Mouse (Mus musculus): Measurements from ENCODE around the gene Olfr1425. TPM values are rescaled to one million over a fixed set of nuclear protein-coding genes. Genes with fewer than 3 reads are reported as not detected.

Gene Olfr1425
- polyA plus RNA-seq, 1 experiment from 2014 or later, result not detected

DNA sequence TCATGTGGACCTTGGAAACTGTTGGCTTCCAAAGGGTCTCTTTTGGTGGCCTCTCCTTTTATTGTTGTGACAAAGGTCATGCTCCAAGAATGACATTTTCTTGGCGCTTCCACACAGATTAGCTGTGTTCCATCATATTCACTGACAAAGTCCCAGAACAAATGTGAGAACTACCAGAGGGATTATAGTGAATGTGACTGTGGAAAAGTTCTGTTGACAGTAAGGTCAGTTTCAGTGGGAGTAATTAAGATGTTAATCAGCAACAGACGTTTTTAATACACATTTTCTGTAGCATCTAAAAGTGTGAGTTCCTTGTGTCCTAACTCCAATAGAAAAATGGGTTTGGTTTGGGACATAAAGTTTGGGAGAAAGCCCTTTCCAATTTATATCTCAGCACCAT lies 36.3 kb downstream of the Olfr1425 start, which contains the start of gene Olfr1423:
TSS of gene Olfr1423 (minus strand) at position 101 of the 400 bp plus-strand sequence.
- in situ Hi-C loops (cut with MboI; ENCODE audit: low pct_unique_long_range_greater_than_20kb), result no loop called here
- DNase-seq (ENCODE audit: low read depth, low spot score) (no peak), ATAC-seq (no peak)
- ChIA-PET CTCF (no interaction called here), POLR2A (no interaction called here)
- no peak for TF ChIP-seq CTCF (IDR thresholded peaks at IDR 0.05)
- H3K27me3 ChIP-seq, result no peaks in the 10 kb centered on the region

DNA sequence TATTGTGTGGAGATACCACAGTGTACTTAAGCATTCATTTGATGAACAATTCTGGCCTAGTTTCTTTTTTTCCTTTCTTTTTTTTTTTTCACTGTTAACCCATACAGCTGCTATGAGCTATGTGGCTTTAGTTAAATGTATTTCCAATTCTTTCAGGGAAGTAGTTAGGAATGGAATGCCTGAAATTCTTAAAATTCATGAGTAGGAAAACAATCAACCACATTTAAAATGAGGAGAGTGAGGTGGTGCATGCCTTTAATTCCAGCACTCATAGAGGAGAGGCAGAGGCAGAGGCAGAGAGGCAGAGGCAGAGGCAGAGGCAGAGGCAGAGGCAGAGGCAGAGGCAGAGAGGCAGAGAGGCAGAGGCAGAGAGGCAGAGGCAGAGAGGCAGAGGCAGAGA lies 39.8 kb downstream of the Olfr1425 start:
- DNase-seq (ENCODE audit: low read depth, low spot score), result no peak
- TF ChIP-seq CTCF (IDR thresholded peaks at IDR 0.05), result no peak
- in situ Hi-C loops (cut with MboI; ENCODE audit: low pct_unique_long_range_greater_than_20kb), result no loop called here
- ChIA-PET CTCF (interaction anchor here (0.9 kb wide), 1 partner anchor 10 kb away, joined by 3 read pairs; no protein-coding TSS in a partner anchor), POLR2A (no interaction called here)
- no peaks in the 10 kb centered on the region for H3K27me3 ChIP-seq
- peak; percentile 92 for ATAC-seq

DNA sequence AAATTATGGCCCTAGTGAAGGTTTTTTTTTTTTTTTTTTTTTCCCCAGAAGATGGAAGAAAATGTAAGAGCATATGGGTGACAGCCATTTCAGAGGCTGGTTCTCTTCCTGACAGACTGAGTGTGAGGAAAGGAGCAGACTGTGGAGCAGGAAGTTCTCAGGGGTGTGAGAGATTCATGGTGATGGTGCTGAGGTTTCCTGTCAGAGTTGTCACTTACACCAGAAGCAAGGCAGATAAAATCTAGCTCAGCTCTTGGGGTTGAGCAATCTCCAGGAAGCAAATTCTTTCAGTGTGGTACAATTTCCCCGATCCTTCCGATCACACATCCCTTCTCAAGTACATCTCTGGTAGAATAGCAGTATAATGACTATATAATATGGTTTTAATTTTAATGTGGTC lies 50.9 kb downstream of the Olfr1425 start:
- no peaks in the 10 kb centered on the region for H3K27me3 ChIP-seq
- in situ Hi-C loops (cut with MboI; ENCODE audit: low pct_unique_long_range_greater_than_20kb), result no loop called here
- ChIA-PET POLR2A (interaction anchor here (0.7 kb wide), 2 partner anchors 28 to 1276 kb away, joined by 3 to 5 read pairs; no protein-coding TSS in a partner anchor), CTCF (no interaction called here)
- no peak for ATAC-seq
- no peak for DNase-seq (ENCODE audit: low read depth, low spot score)
- no peak for TF ChIP-seq CTCF (IDR thresholded peaks at IDR 0.05)

DNA sequence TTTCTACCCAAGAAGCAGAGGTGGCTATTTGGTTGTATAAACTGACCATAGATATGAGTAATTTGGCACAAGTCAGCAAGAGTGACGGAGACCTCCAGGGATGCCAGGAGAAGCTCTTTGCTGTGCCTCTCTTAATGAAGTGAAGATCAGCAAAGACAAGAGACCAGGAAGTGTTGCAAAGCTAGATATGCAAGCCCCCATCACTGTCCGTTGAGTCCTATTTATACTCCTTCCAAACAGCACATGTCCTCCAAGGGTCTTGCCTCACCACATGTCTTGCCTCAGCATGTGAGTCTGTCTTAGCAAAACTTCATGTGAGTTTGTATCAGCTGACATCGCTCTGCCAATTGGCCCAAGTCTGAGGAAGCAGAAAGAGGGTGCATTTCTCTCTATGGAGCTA lies 52.2 kb downstream of the Olfr1425 start:
- H3K27me3 ChIP-seq, result no peaks in the 10 kb centered on the region

DNA sequence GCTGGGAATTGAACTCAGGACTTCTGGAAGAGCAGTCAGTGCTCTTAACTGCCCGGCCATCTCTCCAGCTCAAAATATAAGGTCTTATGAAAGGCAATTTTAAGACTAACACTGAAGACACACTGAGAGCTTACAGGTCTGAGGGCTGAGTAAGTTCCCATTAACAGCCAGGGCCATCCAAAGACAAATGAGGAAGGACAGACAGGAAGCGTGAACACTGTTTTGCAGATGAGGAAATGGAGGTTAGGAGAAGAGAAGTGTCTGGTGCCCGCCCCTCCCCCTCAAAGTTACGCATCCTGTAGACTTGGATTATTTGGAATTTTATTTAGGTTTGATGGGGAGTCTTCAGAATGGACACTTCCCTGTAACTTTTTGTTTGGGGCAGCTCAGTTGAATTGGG lies 53.4 kb downstream of the Olfr1425 start:
- DNase-seq (ENCODE audit: low read depth, low spot score) (no peak), ATAC-seq (no peak)
- POLR2A ChIA-PET, result no interaction called here
- H3K27me3 ChIP-seq, result no peaks in the 10 kb centered on the region
- in situ Hi-C loops (cut with MboI; ENCODE audit: low pct_unique_long_range_greater_than_20kb), result no loop called here
- CTCF ChIA-PET, result interaction anchor here (1.3 kb wide), 1 partner anchor 17 kb away, joined by 3 read pairs; no protein-coding TSS in a partner anchor
- no peak for TF ChIP-seq CTCF (IDR thresholded peaks at IDR 0.05)

More for the DNA sequence above, 52.2 kb downstream of the Olfr1425 start:
- no peak for DNase-seq (ENCODE audit: low read depth, low spot score)
- ChIA-PET CTCF (no interaction called here), POLR2A (no interaction called here)
- in situ Hi-C loops (cut with MboI; ENCODE audit: low pct_unique_long_range_greater_than_20kb), result no loop called here
- ATAC-seq, result no peak
- TF ChIP-seq CTCF (IDR thresholded peaks at IDR 0.05), result no peak

Other genes starting within 250 kb of the Olfr1425 start
- gene Olfr1417, start 238.5 kb downstream of the Olfr1425 start, polyA plus RNA-seq (2021), result 1.1 TPM
- 0.33 TPM for gene Olfr1418, start 216.7 kb downstream of the Olfr1425 start, polyA plus RNA-seq (2021)
- not detected for gene Olfr1419, start 202.6 kb downstream of the Olfr1425 start, polyA plus RNA-seq (2021)
- gene Olfr1420, start 191.2 kb downstream of the Olfr1425 start, polyA plus RNA-seq (2021), result 0.12 TPM
- 39.7 TPM for gene Patl1, start 165.3 kb downstream of the Olfr1425 start, polyA plus RNA-seq (2021)
- 104 TPM for gene Osbp, start 111.8 kb downstream of the Olfr1425 start, polyA plus RNA-seq (2021)
- not detected for gene Olfr1423, start 36.4 kb downstream of the Olfr1425 start, polyA plus RNA-seq (2021)
- not detected for gene Olfr1424, start 15.0 kb downstream of the Olfr1425 start, polyA plus RNA-seq (2021)
- gene Olfr1426, start 14.3 kb upstream of the Olfr1425 start, polyA plus RNA-seq (2021), result not detected
- not detected for gene Olfr1427, start 25.6 kb upstream of the Olfr1425 start, polyA plus RNA-seq (2021)
- gene Olfr1428, start 38.2 kb upstream of the Olfr1425 start, polyA plus RNA-seq (2021), result not detected
- gene Olfr76, start 45.5 kb upstream of the Olfr1425 start, polyA plus RNA-seq (2021), result not detected
- gene Olfr1555-ps1, start 92.4 kb upstream of the Olfr1425 start, polyA plus RNA-seq (2021), result not detected
- not detected for gene Olfr1431, start 122.9 kb upstream of the Olfr1425 start, polyA plus RNA-seq (2021)
- gene Olfr1432, start 154.9 kb upstream of the Olfr1425 start, polyA plus RNA-seq (2021), result not detected
- gene Olfr262, start 163.9 kb upstream of the Olfr1425 start, polyA plus RNA-seq (2021), result not detected
- gene Olfr235, start 183.3 kb upstream of the Olfr1425 start, polyA plus RNA-seq (2021), result not detected
- gene Olfr1434, start 202.1 kb upstream of the Olfr1425 start, polyA plus RNA-seq (2021), result not detected
- not detected for gene Olfr1436, start 221.4 kb upstream of the Olfr1425 start, polyA plus RNA-seq (2021)
- gene Olfr1437, start 247.4 kb upstream of the Olfr1425 start, polyA plus RNA-seq (2021), result not detected